Mouse (Mus musculus) thymus, postnatal 36 days (tissue): ENCODE data around the gene S1pr2.
"Not testable (repeated sequence)": the region's sequence is repeated elsewhere in the genome, so short reads cannot be mapped to it uniquely, and the experiment has no call there.

ENCODE experiments used
- DNase-seq, 2 experiments: peaks; one replicate each; pipeline ENCODE4 v3.0.0; 2022; ENCODE audit warnings: mixed read lengths in 2 of 2

The S1pr2 gene

DNA sequence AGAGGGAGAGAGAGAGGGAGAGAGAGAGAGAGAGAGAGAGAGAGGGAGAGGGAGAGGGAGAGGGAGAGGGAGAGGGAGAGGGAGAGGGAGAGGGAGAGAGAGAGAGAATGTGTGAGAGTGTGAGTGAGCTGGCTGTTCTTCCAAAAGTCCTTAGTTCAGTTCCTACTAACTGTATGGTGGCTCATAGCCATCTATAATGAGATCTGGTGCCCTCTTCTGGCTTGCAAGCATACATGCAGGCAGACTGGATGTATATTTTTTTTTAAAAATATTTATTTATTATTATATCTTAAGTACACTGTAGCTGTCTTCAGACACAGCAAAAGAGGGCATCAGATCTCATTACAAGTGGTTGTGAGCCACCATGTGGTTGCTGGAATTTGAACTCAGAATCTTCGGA, 21.8 kb upstream of the S1pr2 start:
- DNase-seq = not testable (repeated sequence)

DNA sequence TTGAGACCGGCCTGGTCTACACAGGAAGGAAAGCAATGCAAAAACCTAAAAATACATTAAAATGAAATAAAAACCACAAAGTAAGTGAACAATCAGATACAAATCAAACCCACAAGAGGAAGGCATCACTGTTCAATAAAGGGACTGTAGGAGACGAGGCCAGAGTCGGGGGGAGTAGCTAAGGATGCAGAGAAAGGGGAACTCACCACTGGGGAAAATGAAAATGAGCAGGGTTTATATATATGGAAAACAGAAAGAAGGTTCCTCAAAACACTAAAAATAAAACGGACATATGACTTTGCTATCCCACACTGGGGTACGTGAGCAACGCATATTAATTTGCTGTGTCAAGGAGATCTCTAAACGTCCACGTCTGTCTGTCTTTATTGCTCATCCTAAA, 20.5 kb upstream of the S1pr2 start:
- DNase-seq = no peak

DNA sequence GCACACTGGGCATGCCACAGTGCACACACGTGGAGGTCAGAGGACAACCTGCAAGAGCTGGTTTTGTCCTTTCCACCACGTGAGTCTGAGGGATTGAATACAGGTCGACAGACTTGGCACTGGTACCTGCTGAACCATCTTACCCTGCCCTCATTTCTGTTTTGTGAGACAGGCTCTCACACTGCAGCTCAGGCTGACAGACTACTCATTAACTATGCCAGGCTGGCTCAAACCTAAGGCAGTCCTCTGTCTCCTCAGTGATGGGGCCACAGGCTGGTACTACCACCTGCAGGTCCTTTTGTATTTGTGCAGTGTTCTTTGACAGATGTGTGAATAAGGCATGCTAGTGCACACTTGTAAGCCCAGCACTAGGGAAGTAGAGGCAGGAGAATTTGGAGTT, 18.5 kb upstream of the S1pr2 start:
- DNase-seq = no peak

DNA sequence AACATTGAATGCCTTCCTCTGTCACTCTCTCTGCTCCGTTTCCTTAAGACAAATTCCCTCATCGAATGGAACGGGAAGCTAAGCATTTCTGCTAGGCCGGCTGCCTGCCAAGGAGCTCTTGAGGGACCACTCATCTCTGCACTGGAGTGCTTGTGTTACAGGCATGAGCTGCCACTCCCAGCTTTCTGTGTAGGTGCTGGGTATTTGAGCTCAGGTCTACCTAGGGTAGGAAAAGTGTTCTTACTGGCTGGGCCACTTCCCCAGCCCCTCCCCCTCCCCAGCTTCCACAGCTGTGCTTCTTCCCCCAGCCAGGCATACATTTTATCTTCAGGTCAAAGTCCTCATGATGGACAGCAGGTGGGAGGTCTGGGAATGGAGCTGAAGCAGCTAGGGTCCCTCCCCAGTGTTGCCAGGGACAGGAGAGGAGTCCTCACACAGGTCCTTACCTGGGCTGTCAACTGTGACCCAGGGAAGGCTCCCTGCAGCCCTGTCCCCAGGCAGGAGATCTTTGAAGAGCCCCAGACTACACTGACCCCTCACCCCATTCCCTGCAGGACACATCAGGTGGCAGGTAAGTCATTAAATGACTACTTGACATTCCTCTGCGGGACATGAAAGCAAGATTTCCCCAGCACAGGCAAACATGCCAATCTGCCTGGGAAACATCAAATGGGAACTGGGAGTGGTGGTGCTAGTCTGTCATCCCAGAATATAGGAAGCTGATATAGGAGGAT, 16.8 kb upstream of the S1pr2 start:
- DNase-seq = no peak

DNA sequence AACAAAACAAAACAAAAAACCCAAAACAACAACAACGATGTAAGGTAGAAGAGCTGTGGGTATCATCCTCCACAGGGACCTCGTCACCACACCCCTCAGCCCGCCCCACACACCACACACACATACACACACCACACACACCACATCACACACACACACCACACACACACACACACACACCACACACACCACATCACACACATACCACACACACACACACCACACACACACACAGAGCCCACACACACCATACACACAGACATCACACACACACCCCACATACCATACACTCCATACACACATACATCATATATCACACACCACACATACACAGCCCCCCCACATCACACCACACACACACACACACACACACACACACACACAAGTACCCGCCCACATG, 15.0 kb upstream of the S1pr2 start:
- no peak for DNase-seq

DNA sequence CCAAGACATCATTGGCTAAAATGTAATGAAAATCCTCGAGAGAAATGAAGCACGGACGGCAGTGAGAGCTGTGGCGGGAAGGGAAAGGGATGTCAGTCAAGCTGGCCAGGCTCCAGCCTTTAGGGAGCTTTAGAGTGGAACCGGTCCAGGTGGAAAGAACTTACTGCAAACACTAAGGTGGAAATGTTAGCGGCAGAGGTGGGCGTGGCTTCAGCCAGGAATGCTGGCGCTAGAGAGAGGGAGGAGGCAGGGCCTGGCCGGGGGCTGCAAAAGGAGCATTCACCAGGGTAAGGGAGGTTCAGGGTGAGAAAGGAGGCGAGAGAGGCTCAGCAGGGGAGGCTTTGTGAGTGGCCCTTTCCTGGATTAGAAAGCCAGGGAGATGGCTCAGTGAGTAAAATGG, 14.3 kb upstream of the S1pr2 start:
- DNase-seq = no peak

DNA sequence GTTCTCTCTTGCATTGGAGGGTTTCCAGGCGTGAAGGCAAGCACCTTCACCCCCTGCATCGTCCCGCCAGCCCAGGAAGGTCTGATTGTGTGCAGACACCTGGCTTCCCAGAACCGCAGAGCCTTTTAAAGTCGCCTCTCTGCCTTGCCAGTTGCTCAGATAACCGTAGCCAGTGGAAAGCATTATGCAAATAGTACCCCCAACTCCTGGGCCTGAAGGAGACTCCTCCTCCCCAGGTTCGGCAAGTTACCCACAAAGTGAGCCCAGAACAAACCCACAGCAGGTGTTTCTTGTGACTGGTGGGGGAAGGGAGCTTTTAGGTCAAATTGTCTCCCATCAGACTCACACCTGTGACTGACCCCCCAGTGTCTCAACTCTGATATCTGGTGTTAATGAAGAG, 11.4 kb upstream of the S1pr2 start:
- peak; percentile 16 to 37 for DNase-seq

DNA sequence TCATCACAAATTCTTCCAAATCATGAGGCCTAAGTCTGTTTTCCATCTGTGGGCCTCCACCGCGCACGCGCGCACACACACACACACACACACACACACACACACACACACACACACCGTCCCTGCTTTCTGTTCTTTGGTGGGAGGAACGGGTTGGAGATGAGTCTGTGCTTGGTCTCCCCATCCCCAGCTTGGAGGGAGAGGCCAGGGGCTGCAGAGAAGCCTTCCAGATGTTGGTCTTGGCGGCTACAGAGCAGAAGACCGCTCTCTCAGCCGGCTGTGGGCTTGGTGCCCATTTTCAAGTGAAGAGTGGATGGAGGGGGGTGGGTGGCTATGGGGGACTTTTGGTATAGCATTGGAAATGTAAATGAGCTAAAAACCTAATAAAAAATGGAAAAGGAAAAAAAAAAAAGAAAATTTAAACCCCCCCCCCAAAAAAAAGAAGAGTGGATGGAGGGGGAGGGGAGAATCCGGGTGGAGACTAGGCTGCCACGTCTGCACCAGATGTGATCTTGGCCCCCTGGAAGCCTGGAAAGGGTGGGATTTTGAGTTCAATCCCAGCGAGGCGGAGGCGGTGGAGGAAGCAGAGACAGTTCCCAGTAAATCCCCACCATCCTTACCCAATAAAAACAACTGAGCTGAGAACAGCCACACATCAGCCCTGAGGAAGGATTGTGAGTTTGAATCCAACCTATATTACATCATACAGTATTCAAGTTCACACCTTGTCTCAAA, 10.5 kb upstream of the S1pr2 start:
- no peak for DNase-seq

DNA sequence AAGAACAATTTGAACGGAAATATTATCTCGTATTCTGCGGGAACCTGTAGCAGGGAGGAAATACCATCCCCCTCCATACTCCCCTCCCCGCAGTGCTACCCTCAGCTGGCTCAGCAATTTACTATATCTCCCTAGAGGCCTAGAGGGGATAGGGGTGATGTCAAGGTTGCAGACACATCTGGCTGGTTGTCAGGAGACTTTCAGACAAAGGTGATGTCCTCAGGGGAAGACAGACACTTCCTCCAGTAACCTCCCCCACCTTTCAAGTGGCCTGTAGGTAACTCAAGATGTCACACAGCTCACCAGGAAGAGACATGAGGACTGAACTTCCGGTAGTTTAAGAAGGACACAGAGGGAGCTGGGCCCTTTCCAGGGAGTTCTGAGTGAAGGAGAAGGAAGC, 6.6 kb upstream of the S1pr2 start:
- DNase-seq = peak; percentile 31 to 44

DNA sequence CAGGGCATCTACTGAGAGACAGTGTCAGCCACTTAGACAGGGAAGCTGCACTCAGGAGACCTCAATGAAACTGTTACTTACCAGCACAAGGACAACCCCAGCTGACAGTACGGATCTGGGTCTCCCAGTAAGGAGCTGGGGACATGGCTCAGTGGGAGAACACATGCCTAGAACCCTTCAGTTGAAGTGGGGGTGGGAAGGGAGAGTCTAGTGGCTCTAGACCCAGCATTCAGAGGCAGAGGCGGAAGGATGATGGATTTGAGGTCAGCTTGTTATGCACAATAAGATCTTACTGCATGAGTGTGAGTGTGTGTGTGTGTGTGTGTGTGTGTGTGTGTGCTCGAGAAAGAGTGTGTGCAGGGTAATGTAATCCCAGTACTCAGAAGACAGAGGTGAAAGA, 5.6 kb upstream of the S1pr2 start:
- no peak for DNase-seq

DNA sequence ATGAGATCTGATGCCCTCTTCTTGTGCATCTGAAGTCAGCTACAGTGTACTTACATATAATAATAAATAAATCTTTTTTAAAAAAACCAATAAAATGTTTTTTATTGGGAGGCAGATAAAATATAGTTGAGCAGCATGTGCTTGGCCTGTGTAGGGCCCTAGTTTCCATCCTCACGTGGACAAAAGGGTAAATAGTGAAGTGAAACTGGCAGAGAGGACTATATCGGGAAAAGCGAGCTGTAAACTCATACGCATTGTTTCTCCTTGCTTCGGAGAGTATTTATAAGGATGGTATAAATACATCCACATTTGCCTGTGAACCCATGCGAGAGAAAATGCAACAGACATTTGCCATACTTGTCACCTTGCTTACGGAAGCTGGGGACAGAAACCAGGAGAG, 3.2 kb upstream of the S1pr2 start:
- DNase-seq = no peak

DNA sequence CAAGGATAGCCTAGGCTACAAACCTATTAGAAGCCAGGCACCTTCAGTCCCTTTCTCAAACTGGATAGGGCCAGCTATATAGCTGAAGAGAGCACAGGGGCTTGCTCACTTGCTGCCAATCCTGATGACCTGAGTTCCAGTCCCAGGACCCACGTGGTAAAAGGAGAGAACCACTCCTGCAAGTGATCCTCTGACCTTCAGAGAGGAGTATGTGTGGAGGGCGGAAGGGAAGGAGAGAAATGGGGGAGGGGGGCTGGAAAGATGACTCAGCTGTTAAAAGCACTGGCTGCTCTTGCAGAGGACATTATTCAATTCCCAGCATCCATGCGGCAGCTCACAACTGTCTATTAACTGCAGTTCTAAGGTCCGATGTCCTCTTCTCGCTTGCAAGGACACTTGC, 2.6 kb upstream of the S1pr2 start:
- no peak for DNase-seq

DNA sequence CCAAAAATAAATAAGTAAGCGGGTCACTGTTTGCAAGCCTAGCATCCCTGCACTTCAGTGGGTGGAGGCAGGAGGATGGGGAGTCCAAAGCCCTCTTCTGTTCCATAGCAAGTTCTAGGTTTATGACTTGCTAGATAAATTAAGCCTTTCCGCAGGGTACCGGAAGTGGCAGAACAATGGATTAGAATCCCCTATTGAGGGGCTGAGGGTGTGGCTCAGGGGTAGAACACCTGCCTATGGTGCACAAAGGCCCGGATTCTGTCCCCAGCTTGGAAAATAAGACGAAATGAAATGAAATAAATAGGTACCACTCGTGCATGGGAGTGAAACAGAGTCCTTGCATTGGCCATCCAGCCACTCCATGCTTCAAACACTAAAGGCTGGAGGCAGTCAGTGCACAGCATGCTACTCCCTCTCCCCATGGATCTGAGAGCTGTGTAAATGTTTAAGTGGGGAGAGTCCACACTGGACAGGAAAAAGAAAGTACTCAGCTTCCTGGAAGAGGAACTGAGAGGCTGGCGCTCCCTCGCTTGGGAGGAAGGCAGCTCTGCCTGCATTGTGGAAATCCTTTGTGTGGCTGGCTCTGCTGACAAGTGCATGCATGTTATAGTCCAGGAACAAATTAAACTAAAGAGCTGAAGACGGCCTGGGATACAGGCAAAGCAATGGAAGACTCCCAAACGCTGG, 2.0 kb upstream of the S1pr2 start:
- DNase-seq = no peak

DNA sequence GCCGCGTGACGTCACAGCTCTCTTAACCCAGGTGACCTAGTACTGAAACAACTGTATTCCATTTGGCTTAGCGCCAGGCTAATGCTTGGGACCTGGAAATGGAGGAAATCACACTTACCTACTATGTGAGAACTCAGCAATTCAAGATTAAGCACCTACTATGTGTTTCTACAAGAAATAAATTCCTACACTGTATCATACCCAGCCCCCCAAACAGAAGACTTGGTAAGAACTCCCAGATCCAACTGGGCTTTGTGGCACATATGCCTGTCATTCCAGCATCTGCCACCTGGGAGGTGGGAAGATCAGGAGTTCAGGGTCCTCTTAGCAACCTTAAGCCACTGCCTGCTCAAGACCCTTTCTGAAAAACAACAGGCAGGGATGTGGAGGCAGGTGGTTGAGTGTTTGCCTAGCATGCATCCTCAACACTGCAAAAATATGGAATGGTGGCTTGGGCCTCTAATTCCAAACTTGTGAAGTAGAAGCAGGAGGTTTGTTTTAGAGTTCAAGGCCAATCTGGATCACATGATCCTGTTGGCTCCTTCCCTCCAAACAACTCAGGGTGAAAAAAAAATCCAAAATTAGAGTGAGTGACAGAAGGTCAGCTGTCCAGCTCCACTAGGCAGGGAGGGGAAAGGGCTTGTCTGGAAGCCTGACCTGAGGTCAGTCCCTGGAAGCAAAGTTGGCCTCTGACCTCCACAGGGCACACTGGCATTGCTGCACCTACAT, 544 bp upstream of the S1pr2 start:
- DNase-seq = no peak

DNA sequence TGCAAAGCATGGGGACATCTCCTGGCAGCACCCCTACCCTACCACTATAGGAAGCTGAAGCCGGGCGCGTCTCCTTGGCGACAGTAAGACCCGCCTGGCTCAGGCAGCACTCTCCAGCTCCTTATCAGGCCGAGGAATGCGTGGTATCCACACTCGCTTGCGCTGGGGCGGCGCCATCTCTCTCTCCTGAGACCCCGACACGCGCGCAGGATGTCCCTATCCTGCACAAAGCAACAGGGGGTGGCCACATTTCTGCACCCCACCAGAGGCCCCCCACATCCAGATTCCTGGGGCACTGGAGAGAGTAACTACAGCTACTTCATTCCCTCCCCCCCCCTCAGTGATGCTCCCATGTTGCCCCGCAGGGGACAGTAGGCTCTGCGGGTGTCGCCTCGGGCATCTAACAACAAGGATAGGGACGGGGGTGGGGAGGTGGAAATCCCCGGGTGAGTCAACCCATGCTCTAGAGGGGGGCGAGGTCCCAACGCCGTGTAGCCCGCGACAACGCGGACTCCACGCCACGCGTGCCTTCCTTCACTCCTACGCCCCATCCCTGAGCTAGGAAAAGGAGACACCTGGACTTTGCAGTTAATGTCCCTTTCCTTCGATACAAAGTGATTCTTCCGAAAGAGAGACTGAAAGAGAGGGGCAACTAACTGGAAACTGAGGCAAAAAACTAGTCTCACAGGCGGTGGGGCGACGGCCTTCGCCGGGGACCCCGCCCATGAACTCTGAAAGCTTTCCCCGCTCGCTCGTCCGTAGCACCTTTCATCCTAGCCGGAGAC, 958 bp downstream of the S1pr2 start:
- peak; percentile 28 to 43 for DNase-seq

DNA sequence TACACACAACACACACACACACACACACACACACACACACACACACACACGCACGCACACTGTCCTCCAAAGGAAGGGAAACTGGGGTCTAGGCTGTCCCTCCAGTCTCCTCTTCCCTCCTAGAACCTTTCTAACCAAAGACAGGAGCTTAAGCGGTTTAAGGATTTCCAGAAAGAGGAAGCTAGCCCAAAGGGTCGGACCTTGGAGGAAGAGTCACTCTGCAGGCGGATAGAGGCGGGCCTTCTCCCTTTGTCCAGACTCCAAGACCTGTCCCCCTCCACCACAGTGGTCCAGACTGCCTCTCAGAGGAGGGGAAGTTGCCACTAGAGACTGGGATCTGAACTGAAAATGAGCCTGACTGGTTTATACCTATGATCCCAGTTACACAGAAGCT, 2.9 kb downstream of the S1pr2 start:
- no peak for DNase-seq

DNA sequence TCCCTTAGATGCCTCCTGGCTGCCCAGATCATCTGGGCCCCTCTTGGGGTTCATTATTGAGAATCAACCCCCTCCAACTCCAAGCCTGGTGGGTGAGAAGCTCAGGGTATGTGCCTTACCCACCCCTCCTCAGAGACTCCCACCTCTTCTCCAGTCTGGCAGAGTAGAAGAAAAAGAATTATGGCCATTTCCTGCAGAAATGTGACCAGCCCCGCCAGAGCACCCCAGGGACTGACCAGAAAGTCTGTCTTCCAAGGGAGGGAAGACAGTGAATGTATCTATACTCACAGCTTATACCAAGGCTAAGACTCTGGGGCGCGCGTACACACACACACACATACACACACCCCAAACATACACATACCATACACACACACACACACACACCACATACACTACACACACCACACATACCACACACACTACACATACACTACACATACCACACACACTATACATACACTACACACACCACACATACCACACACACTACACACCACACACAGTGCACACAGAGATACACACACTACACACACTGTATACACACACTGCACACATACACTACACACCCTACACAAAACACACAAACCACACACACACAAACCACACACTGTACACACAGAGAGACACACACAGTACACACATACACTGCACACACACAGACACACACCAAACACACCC, 3.4 kb downstream of the S1pr2 start:
- DNase-seq = no peak

DNA sequence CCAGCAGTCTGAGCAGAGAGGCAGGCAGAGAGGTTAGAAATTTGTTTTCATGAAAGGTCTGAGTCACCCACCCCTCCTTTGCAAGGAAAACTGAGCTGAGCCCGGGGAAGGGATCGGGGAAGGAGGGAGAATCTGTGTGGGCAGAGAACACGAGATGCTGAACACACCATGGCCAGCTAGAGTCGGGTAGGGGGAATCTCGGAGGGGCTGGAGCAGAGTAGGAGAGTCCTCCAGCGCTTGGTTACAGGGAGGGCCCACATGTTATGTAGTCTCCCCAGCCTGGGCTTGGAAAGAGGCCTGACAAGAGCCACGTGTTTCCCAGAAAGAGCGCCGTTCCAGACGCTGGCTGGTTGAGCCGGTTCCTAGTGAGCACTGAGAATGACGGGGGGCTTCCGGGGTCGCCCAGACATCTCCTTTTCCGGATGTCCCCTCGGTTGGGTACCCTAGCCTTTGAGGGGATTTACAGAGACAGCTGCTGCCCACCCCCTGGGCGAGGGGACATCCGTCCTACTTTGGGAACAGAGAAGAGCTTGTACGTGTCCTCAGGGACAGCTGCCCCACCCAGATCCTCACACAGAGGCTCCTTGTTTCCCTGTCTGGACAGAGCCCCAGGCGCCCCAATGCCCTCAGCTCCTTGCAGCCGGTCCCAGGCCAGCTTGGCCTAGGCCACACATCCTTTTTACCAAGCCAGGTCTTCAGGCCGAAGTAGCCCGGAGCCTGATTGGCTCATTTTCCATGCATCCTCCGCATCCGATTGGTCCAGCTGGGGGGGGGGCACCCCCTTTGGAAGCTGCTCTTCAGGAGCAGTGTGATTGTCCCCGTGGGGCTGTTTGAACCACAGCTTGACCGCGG, 4.2 kb downstream of the S1pr2 start:
- DNase-seq = no peak

DNA sequence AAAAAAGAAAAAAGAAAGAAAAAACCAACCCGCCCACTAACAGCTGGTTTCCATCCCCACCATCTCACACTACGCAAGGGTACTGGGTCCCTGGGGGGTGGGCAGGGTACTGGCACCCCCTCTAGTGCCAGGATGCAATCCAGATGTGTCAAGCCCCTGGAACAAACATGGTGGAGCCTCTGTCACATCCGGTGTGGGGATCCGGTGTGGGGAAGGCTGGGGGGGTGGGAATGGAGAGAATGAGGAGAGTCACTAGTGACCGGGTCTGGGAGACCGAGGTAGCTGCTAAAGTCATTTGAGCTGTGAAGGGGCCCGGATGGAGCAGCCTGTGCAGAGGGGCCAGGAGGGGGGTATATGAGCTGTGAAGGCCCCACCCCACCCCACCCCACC, 4.8 kb downstream of the S1pr2 start:
- no peak for DNase-seq

DNA sequence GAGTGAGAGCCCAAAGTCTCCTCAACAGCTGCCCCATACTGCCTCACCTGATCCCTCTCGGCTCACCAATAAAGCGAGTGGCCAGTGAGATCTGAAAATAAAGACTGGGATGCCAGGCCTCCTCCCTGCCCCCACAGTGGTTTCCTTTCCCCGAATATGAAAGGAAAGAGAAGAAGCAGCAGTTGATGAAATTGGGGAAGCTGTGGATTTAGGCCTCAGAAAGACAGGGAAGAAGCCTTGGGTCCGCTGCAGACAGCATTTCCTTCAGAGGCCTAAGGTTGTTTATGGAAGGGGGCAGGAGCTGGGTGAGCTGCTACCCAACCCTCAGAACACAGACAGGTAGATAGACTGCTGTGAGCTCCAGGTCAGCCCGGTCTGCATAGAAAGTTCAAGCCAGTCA, 9.8 kb downstream of the S1pr2 start:
- DNase-seq = no peak

DNA sequence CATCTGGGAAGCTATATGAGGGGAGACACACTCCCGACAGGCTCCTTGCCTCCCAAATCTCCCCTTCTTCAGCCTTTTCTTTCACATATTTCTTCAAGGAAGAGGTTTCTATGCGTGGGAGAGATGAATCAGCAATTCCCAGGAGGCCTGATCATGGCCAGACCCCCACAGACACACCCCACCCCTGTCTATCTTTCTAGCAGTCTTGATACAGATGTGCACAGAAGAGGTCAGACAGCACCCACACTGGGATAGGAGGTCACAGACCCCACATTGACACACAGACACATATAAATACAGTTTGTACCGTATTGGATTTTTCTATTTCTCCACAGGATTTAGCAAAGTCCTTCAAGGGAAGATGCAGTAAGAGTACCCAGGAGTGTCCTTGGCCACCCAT, 10.6 kb downstream of the S1pr2 start:
- no peak for DNase-seq
